Mouse (Mus musculus): ENCODE results near the gene Ndufa9. TPM values are rescaled to one million over a fixed set of nuclear protein-coding genes. Genes with fewer than 3 reads are reported as not detected.
A peak's percentile ranks its signal among the peaks of the same experiment; 100 is the strongest.

The Ndufa9 gene
- 34.2 and 35.2 TPM in 2 replicates for polyA plus RNA-seq (2012; rRNA removed)

GRCm38 (mm10) chr6:126848712-126849704 lies at the start of gene Ndufa9:
Ndufa9 (minus strand) TSS chr6:126849136.
- H3K27me3 ChIP-seq (ENCODE audit: control insufficient read depth, insufficient read depth, low read length): no peaks in the 10 kb centered on the region
- H3K36me3 ChIP-seq (ENCODE audit: control insufficient read depth, insufficient read depth, low read length): peaks cover 2% of the 10 kb centered on the region; the same call in 1 of the 2 replicates
- peak; percentile 85 to 93 for DNase-seq (ENCODE audit: low read depth in 1 of 2, low spot score in 2 of 2)
- H3K4me1 ChIP-seq (ENCODE audit: control insufficient read depth, insufficient read depth, insufficient read length): peaks cover 3% of the 10 kb centered on the region; the same call in 1 of the 2 replicates
- H3K4me3 ChIP-seq (ENCODE audit: extremely low read depth, insufficient read depth, insufficient read length): peak within 1 kb of the TSS; percentile 94
- TF ChIP-seq POLR2A (IDR thresholded peaks at IDR 0.05; ENCODE audit: low read depth, low read length) (peak; percentile 76), CTCF (IDR thresholded peaks at IDR 0.05; ENCODE audit: extremely low read depth, insufficient read depth, insufficient read length, insufficient replicate concordance) (no peak)
- H3K27ac ChIP-seq (ENCODE audit: insufficient read depth, low read length): 0 out of 2 replicates have a peak within 1 kb of the TSS, but pooled peaks have one; percentile 45
- 9% methylated on average over 46 of the region's 46 CpGs for WGBS

- 12% methylated on average over 8 of the region's 8 CpGs for WGBS
- H3K27me3 ChIP-seq (ENCODE audit: control insufficient read depth, insufficient read depth, low read length): no peaks in the 10 kb centered on the region
- H3K4me1 ChIP-seq (ENCODE audit: control insufficient read depth, insufficient read depth, insufficient read length): no peaks in the 10 kb centered on the region
- no peaks in the 10 kb centered on the region for H3K36me3 ChIP-seq (ENCODE audit: control insufficient read depth, insufficient read depth, low read length)
- no peak overlapping the region for H3K27ac ChIP-seq (ENCODE audit: insufficient read depth, low read length)
- TF ChIP-seq CTCF (IDR thresholded peaks at IDR 0.05; ENCODE audit: extremely low read depth, insufficient read depth, insufficient read length, insufficient replicate concordance) (no peak), POLR2A (IDR thresholded peaks at IDR 0.05; ENCODE audit: low read depth, low read length) (no peak)
- H3K4me3 ChIP-seq (ENCODE audit: extremely low read depth, insufficient read depth, insufficient read length): no peak overlapping the region
- DNase-seq (ENCODE audit: low read depth in 1 of 2, low spot score in 2 of 2): no peak
Observed at GRCm38 (mm10) chr6:126877118-126877517, 28.2 kb upstream of the Ndufa9 start.

DNA sequence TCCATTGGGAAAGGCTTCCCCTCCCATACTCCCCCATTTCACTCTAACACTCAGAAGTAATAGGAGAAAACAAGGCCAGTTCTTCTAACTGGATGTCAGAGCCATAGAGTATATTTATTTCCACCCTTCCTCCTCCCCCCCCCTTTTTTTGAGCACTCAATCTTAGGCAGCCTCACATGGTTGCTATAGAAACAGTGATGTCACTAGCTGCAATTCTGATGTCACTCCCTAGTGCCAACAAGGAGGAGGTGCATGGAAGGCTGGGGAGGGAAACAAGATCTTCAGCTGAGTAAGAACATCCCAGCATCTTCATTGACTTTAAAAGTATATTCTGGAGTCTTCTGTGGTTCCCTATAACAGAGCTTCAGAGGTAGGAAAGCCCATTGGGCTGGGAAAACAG lies 3.9 kb upstream of the Ndufa9 start, which contains the start of gene Akap3:
Gene Akap3, plus strand, starts transcription at position 218 of the 400 bp plus-strand sequence.
- no peaks in the 10 kb centered on the region for H3K27me3 ChIP-seq (ENCODE audit: control insufficient read depth, insufficient read depth, low read length)
- peaks cover 3% of the 10 kb centered on the region; the same call in 1 of the 2 replicates for H3K4me1 ChIP-seq (ENCODE audit: control insufficient read depth, insufficient read depth, insufficient read length)
- no peaks in the 10 kb centered on the region for H3K36me3 ChIP-seq (ENCODE audit: control insufficient read depth, insufficient read depth, low read length)
- TF ChIP-seq POLR2A (IDR thresholded peaks at IDR 0.05; ENCODE audit: low read depth, low read length): no peak
- TF ChIP-seq CTCF (IDR thresholded peaks at IDR 0.05; ENCODE audit: extremely low read depth, insufficient read depth, insufficient read length, insufficient replicate concordance): no peak
- no peak within 1 kb of the TSS for H3K4me3 ChIP-seq (ENCODE audit: extremely low read depth, insufficient read depth, insufficient read length)
- DNase-seq (ENCODE audit: low read depth in 1 of 2, low spot score in 2 of 2): no peak
- H3K27ac ChIP-seq (ENCODE audit: insufficient read depth, low read length): no peak within 1 kb of the TSS

GRCm38 (mm10) chr6:126836628-126837027 lies 12.3 kb downstream of the Ndufa9 start:
- no peaks in the 10 kb centered on the region for H3K27me3 ChIP-seq (ENCODE audit: control insufficient read depth, insufficient read depth, low read length)
- no peak for DNase-seq (ENCODE audit: low read depth in 1 of 2, low spot score in 2 of 2)
- no peaks in the 10 kb centered on the region for H3K4me1 ChIP-seq (ENCODE audit: control insufficient read depth, insufficient read depth, insufficient read length)
- H3K4me3 ChIP-seq (ENCODE audit: extremely low read depth, insufficient read depth, insufficient read length): no peak overlapping the region
- no peak overlapping the region for H3K27ac ChIP-seq (ENCODE audit: insufficient read depth, low read length)
- H3K36me3 ChIP-seq (ENCODE audit: control insufficient read depth, insufficient read depth, low read length): peaks cover 45% of the 10 kb centered on the region
- TF ChIP-seq CTCF (IDR thresholded peaks at IDR 0.05; ENCODE audit: extremely low read depth, insufficient read depth, insufficient read length, insufficient replicate concordance) (no peak), POLR2A (IDR thresholded peaks at IDR 0.05; ENCODE audit: low read depth, low read length) (no peak)
- WGBS: 48% methylated on average over 8 of the region's 8 CpGs

DNA sequence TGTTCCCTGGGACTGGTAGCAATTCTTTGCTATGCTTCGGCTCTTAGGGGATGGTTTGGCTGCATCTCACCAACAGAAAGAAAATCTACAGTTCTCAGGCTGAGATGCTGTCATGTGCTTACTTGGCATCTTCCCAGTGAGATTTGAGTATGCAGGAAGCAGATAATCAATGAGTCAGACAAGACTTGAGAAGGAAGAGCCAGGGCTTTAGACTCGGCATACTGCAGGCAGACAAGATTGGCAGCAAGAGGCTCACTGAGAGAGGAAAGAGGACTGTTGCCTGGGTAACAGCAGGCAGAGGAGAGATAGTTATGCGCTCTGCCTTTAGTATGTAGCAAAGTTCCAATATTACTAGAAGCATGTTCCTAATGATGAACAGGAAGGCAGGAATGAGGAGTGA lies 25.8 kb downstream of the Ndufa9 start:
- no peaks in the 10 kb centered on the region for H3K4me1 ChIP-seq (ENCODE audit: control insufficient read depth, insufficient read depth, insufficient read length)
- WGBS: 86% methylated on average over 3 of the region's 3 CpGs

GRCm38 (mm10) chr6:126816338-126816737 lies 32.6 kb downstream of the Ndufa9 start:
- H3K4me3 ChIP-seq (ENCODE audit: extremely low read depth, insufficient read depth, insufficient read length): no peak overlapping the region
- peaks cover 9% of the 10 kb centered on the region for H3K36me3 ChIP-seq (ENCODE audit: control insufficient read depth, insufficient read depth, low read length)
- TF ChIP-seq CTCF (IDR thresholded peaks at IDR 0.05; ENCODE audit: extremely low read depth, insufficient read depth, insufficient read length, insufficient replicate concordance) (no peak), POLR2A (IDR thresholded peaks at IDR 0.05; ENCODE audit: low read depth, low read length) (no peak)
- no peak overlapping the region for H3K27ac ChIP-seq (ENCODE audit: insufficient read depth, low read length)
- 81% methylated on average over 8 of the region's 8 CpGs for WGBS
- no peaks in the 10 kb centered on the region for H3K27me3 ChIP-seq (ENCODE audit: control insufficient read depth, insufficient read depth, low read length)
- no peaks in the 10 kb centered on the region for H3K4me1 ChIP-seq (ENCODE audit: control insufficient read depth, insufficient read depth, insufficient read length)
- DNase-seq (ENCODE audit: low read depth in 1 of 2, low spot score in 2 of 2): no peak

More for the DNA sequence above, 25.8 kb downstream of the Ndufa9 start:
- Histone ChIP-seq H3K4me3 (ENCODE audit: extremely low read depth, insufficient read depth, insufficient read length) (no peak overlapping the region), H3K27ac (ENCODE audit: insufficient read depth, low read length) (no peak overlapping the region), H3K36me3 (ENCODE audit: control insufficient read depth, insufficient read depth, low read length) (peaks cover 46% of the 10 kb centered on the region), H3K27me3 (ENCODE audit: control insufficient read depth, insufficient read depth, low read length) (no peaks in the 10 kb centered on the region)
- TF ChIP-seq CTCF (IDR thresholded peaks at IDR 0.05; ENCODE audit: extremely low read depth, insufficient read depth, insufficient read length, insufficient replicate concordance) (no peak), POLR2A (IDR thresholded peaks at IDR 0.05; ENCODE audit: low read depth, low read length) (no peak)
- DNase-seq (ENCODE audit: low read depth in 1 of 2, low spot score in 2 of 2): no peak

Measured in spleen, adult 2 months (tissue).